Mouse (Mus musculus) activated CD4-positive, CD25-positive, alpha-beta regulatory T cell, adult 9 weeks (primary cell): ENCODE results near the gene Krtap12-1. TPM values are rescaled to one million over a fixed set of nuclear protein-coding genes. Genes with fewer than 3 reads are reported as not detected.

Source experiments
- polyA plus RNA-seq: library from polyadenylated mRNA; unstranded; fragments of 100-300 nt; shearing (Covaris generic); gene quantifications from one replicate; pipeline ENCODE4 v1.2.1, GENCODE M21; 2017

Gene Krtap12-1
- not detected for polyA plus RNA-seq

DNA sequence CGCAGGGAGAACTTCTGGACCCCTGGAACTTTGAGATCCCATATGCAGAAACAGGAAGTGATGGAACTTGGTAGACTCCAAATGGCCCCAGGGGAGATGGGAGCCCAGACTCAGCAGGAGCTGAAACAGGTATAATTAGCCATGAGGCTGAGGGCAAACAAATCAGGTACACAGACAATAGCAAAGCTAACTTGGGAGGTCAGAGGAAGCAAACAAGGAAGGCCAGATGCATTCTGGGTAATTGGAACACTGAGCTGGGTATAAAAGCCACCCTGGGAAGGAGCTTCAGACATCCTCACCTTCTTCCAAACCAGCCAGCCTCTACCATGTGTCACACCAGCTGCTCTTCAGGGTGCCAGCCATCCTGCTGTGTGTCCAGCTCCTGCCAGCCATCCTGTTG is at the start of gene Krtap12-1:
Gene Krtap12-1 (plus strand): TSS at position 301 of the 400 bp plus-strand sequence.

DNA sequence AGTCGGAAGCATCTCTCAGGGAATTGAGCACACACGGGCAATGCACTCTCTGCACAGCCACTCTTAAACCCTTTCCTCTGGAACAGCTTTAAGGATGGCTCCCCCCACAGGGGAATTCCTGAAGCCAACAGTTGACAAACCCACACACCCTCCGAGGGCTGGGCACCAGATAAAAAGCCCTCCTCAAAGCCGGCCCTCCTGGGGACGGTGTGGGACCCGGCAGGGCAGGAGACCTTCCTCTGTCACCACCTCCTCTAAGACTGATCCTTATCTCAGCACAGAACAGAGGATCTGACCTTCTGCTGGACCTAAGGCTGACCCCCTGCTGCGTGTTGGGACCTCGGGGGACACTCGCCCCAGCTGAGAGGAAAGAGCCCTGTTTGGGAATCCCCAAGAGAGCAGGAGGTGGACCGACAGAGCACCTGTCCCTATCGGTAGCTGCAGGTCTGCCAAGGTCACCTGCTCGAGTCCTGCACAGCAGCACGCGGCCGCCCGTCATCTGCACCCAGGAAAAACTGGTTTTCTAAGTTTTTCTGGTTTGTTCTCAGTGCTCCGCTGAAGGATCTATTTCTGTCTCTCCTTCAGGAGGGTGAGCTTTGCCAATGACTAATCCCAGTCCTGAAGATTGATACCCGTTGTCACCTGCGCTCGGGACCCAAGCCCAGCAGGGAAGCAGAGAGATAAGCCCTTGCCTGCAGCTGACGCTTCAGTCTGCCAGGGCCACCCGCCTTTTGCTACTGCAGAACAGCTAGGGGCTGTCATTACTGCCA is 34.3 kb upstream of the Krtap12-1 start, which contains the start of gene Tspear:
Gene Tspear (plus strand): TSS at position 675 of the 770 bp plus-strand sequence.

DNA sequence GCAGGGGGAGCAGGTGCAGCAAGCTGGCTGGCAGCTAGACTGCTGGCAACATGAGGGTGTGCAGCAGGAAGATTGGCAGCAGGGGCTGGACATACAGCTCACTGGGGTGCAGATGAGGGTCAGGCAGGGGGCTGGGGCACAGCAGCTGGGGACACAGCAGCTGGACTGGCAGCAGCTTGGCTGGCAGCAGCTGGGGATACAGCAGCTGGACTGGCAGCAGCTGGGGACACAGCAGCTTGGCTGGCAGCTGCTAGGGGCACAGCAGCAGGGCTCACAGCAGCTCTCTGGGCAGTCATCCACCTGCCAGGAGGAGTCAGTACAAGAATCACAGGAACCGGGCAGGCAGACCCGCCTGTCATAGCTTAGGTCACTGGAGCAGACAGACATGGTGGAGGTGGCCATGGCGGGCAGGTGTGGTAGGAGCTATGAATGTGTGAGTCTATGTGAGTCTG is 30.0 kb upstream of the Krtap12-1 start, which contains the start of gene Gm19402:
Gene Gm19402 (minus strand): TSS at position 402 of the 452 bp plus-strand sequence.

GRCm38 (mm10) chr10:77697133-77697532 is 23.3 kb upstream of the Krtap12-1 start, which contains the start of gene Gm9508:
Gene Gm9508 (minus strand): TSS chr10:77697233.

GRCm38 (mm10) chr10:77706326-77706725 is 14.1 kb upstream of the Krtap12-1 start, which contains the start of gene Gm10272:
Gene Gm10272 (plus strand): TSS chr10:77706626.

DNA sequence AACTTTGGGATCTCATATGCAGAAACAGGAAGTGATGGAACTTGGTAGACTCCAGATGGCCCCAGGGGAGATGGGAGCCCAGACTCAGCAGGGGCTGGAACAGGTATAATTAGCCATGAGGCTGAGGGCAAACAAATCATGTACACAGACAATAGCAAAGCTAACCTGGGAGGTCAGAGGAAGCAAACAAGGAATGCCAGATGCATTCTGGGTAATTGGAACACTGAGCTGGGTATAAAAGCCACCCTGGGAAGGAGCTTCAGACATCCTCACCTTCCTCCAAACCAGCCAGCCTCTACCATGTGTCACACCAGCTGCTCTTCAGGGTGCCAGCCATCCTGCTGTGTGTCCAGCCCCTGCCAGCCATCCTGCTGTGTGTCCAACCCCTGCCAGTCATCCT is 9.2 kb upstream of the Krtap12-1 start, which contains the start of gene Gm10024:
Gene Gm10024 (plus strand): TSS at position 301 of the 400 bp plus-strand sequence.

GRCm38 (mm10) chr10:77715507-77715906 is 4.9 kb upstream of the Krtap12-1 start, which contains the start of gene Gm10142:
Gene Gm10142 (plus strand): TSS chr10:77715807.

DNA sequence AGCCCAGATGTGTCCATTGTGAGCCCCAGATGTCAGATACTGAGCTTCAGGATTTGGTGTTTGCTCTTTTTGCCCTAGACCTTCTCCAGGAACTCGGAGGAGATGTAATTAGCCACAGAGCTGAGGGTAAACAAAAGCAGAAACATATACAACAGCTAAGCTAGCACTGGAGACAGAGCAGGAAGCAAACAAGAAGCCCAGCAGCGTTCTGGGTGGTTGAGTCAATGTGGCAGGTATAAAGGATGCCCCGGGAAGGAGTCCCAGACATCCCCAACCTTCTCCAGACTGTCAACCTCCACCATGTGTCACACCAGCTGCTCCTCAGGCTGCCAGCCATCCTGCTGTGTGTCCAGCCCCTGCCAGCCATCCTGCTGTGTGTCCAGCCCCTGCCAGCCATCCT is 5.8 kb downstream of the Krtap12-1 start, which contains the start of gene Gm10100:
Gene Gm10100 (plus strand): TSS at position 301 of the 400 bp plus-strand sequence.

DNA sequence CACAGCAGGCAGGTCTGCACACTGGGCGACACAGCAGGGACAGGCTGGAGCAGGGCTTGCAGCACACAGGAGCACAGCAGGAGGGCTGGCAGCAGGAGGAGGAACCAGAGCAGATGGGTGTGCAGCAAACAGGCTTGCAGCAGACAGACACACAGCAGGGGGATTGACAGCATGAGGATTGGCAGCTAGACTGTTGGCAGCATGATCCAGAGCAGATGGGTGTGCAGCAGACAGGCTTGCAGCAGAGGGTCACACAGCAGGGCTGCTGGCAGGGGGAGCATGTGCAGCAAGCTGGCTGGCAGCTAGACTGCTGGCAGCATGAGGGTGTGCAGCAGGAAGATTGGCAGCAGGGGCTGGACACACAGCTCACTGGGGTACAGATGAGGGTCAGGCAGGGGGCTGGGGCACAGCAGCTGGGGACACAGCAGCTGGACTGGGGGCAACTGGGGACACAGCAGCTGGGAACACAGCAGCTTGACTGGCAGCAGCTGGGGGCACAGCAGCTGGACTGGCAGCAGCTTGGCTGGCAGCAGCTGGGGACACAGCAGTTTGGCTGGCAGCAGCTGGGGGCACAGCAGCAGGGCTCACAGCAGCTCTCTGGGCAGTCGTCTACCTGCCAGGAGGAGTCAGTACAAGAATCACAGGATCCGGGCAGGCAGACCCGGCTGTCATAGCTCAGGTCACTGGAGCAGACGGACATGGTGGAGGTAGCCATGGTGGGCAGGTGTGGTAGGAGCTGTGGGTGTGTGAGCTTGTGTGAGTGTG is 21.7 kb downstream of the Krtap12-1 start, which contains the start of gene Gm18596:
Gene Gm18596 (minus strand): TSS at position 715 of the 765 bp plus-strand sequence.

GRCm38 (mm10) chr10:77751254-77751653 is 30.9 kb downstream of the Krtap12-1 start, which contains the start of gene Gm9736:
Gene Gm9736 (minus strand): TSS chr10:77751354.

GRCm38 (mm10) chr10:77759582-77759981 is 39.2 kb downstream of the Krtap12-1 start, which contains the start of gene Gm3233:
Gene Gm3233 (minus strand): TSS chr10:77759682.

Other genes starting within 250 kb of the Krtap12-1 start
- gene Fam207a, start 204.8 kb upstream of the Krtap12-1 start, polyA plus RNA-seq, result 52.7 TPM
- 631 TPM for gene Itgb2, start 190.3 kb upstream of the Krtap12-1 start, polyA plus RNA-seq
- 108 TPM for gene Pttg1ip, start 138.9 kb upstream of the Krtap12-1 start, polyA plus RNA-seq
- gene Sumo3, start 114.5 kb upstream of the Krtap12-1 start, polyA plus RNA-seq, result 116 TPM
- not detected for gene Gm49325, start 114.4 kb upstream of the Krtap12-1 start, polyA plus RNA-seq
- 58.6 TPM for gene Ube2g2, start 98.3 kb upstream of the Krtap12-1 start, polyA plus RNA-seq
- 0.59 TPM for gene Tspear, start 34.0 kb upstream of the Krtap12-1 start, polyA plus RNA-seq
- gene Gm19402, start 29.8 kb upstream of the Krtap12-1 start, polyA plus RNA-seq, result not detected
- gene Gm9508, start 23.4 kb upstream of the Krtap12-1 start, polyA plus RNA-seq, result not detected
- gene Gm10272, start 14.0 kb upstream of the Krtap12-1 start, polyA plus RNA-seq, result not detected
- gene Gm10024, start 9.1 kb upstream of the Krtap12-1 start, polyA plus RNA-seq, result not detected
- not detected for gene Gm10142, start 4.8 kb upstream of the Krtap12-1 start, polyA plus RNA-seq
- gene Gm10100, start 5.9 kb downstream of the Krtap12-1 start, polyA plus RNA-seq, result not detected
- gene Gm18596, start 22.0 kb downstream of the Krtap12-1 start, polyA plus RNA-seq, result not detected
- not detected for gene Gm9736, start 30.8 kb downstream of the Krtap12-1 start, polyA plus RNA-seq
- not detected for gene Gm3233, start 39.1 kb downstream of the Krtap12-1 start, polyA plus RNA-seq
- gene Gm3238, start 50.7 kb downstream of the Krtap12-1 start, polyA plus RNA-seq, result not detected
- gene Gm7138, start 56.3 kb downstream of the Krtap12-1 start, polyA plus RNA-seq, result not detected
- gene Gm3250, start 61.9 kb downstream of the Krtap12-1 start, polyA plus RNA-seq, result not detected
- not detected for gene Gm7137, start 67.6 kb downstream of the Krtap12-1 start, polyA plus RNA-seq
- gene Gm9639, start 74.5 kb downstream of the Krtap12-1 start, polyA plus RNA-seq, result not detected
- gene Gm19668, start 78.5 kb downstream of the Krtap12-1 start, polyA plus RNA-seq, result not detected
- not detected for gene Gm9507, start 91.2 kb downstream of the Krtap12-1 start, polyA plus RNA-seq
- not detected for gene Gm2696, start 94.1 kb downstream of the Krtap12-1 start, polyA plus RNA-seq
- not detected for gene Krtap10-4, start 106.5 kb downstream of the Krtap12-1 start, polyA plus RNA-seq
- not detected for gene Krtap10-10, start 115.3 kb downstream of the Krtap12-1 start, polyA plus RNA-seq
- not detected for gene Gm36176, start 126.2 kb downstream of the Krtap12-1 start, polyA plus RNA-seq
- not detected for gene Gm10318, start 132.3 kb downstream of the Krtap12-1 start, polyA plus RNA-seq
- not detected for gene Gm3285, start 141.4 kb downstream of the Krtap12-1 start, polyA plus RNA-seq
- gene Lrrc3, start 181.9 kb downstream of the Krtap12-1 start, polyA plus RNA-seq, result not detected
- gene Trpm2, start 250.0 kb downstream of the Krtap12-1 start, polyA plus RNA-seq, result 1.3 TPM